Mouse (Mus musculus) stomach, embryonic 14.5 days (tissue): ENCODE results near the gene Pih1d1. TPM values are rescaled to one million over a fixed set of nuclear protein-coding genes. Genes with fewer than 3 reads are reported as not detected.
"Not testable (repeated sequence)": the region's sequence is repeated elsewhere in the genome, so short reads cannot be mapped to it uniquely, and the experiment has no call there.

Experiments
- ATAC-seq: fragments of 200-750 bp; cut with Nextera tagmentation; 2 replicates; pipeline ENCODE4 v1.8.0; 2017; ENCODE audit warnings: low read depth, moderate TSS enrichment; ENCODE audit not compliant: insufficient number of reproducible peaks, insufficient read depth, low FRiP score
- H3K27ac ChIP-seq: fragments of 300-500 bp; sonication (generic); 2 replicates; pipeline ENCODE4 v1.5.1; 2014; ENCODE audit warnings: mild to moderate bottlenecking, low read length, moderate library complexity, mixed read lengths
- H3K27me3 ChIP-seq: fragments of 300-500 bp; sonication (generic); 2 replicates; pipeline ENCODE4 v1.6.1; 2014; ENCODE audit warnings: low read length, control low read depth, mixed read lengths; ENCODE audit not compliant: control insufficient read depth, insufficient read depth
- H3K36me3 ChIP-seq: fragments of 300-500 bp; sonication (generic); 2 replicates; pipeline ENCODE4 v1.6.1; 2014; ENCODE audit warnings: mild to moderate bottlenecking, control low read depth, low read length, moderate library complexity, mixed read lengths; ENCODE audit not compliant: control insufficient read depth, insufficient read depth
- H3K4me1 ChIP-seq: fragments of 300-500 bp; sonication (generic); 2 replicates; pipeline ENCODE4 v1.6.1; 2014; ENCODE audit warnings: low read length, control low read depth, mixed read lengths; ENCODE audit not compliant: control insufficient read depth, insufficient read depth
- H3K4me2 ChIP-seq: fragments of 300-500 bp; sonication (generic); replicated peaks from 2 replicates; pipeline ENCODE4 v1.6.1; 2014; ENCODE audit warnings: low read depth, low read length, control low read depth
- H3K4me3 ChIP-seq: fragments of 300-500 bp; sonication (generic); 2 replicates; pipeline ENCODE4 v1.5.1; 2014; ENCODE audit warnings: low read depth, low read length, control low read depth
- H3K9ac ChIP-seq: fragments of 300-500 bp; sonication (generic); replicated peaks from 2 replicates; pipeline ENCODE4 v1.6.1; 2014; ENCODE audit warnings: low read depth, mild to moderate bottlenecking, control low read depth, low read length, moderate library complexity, mixed read lengths
- H3K9me3 ChIP-seq: fragments of 300-500 bp; sonication (generic); 2 replicates; pipeline ENCODE4 v1.6.1; 2016; ENCODE audit warnings: low read depth, low read length, control low read depth; ENCODE audit not compliant: control insufficient read depth
- WGBS: fragments of 180-500 bp; shearing (Covaris S2); extraction: QIAGEN DNeasy Blood & Tissue Kit; methylation state at CpG from one replicate; pipeline ENCODE4 v1.1.7; 2014; 5-methylcytosine and 5-hydroxymethylcytosine counted together
- polyA plus RNA-seq: library from polyadenylated mRNA; unstranded; fragments of >200 nt; fragmentation: Nextera tagmentation; extraction: Ambion mirVana; gene quantifications from 2 replicates; pipeline ENCODE4 v1.2.1, GENCODE M21; 2014

The Pih1d1 gene
- polyA plus RNA-seq, 1 experiment from 2014 or later = 114 TPM

GRCm38 (mm10) chr7:45172974-45173373, 18.9 kb downstream of the Pih1d1 start:
- no peak for ATAC-seq
- WGBS = 58% methylated on average over 7 of the region's 7 CpGs

GRCm38 (mm10) chr7:45173772-45174171, 19.7 kb downstream of the Pih1d1 start:
- not testable (repeated sequence) for H3K36me3 ChIP-seq, H3K4me3 ChIP-seq, ATAC-seq, H3K4me2 ChIP-seq, H3K27ac ChIP-seq, H3K4me1 ChIP-seq, H3K9ac ChIP-seq
- Histone ChIP-seq H3K27me3 (peaks cover 54% of the 10 kb centered on the region), H3K9me3 (peaks cover 13% of the 10 kb centered on the region)
- WGBS = 68% methylated on average over 1 of the region's 1 CpGs

More at GRCm38 (mm10) chr7:45172974-45173373, 18.9 kb downstream of the Pih1d1 start:
- no peak overlapping the region for H3K27ac ChIP-seq
- peaks cover 4% of the 10 kb centered on the region; the same call in 1 of the 2 replicates for H3K4me1 ChIP-seq
- H3K9me3 ChIP-seq = peaks cover 13% of the 10 kb centered on the region
- H3K4me3 ChIP-seq = no peak overlapping the region
- peaks cover 53% of the 10 kb centered on the region for H3K27me3 ChIP-seq
- no peak overlapping the region for H3K9ac ChIP-seq
- no peak overlapping the region for H3K4me2 ChIP-seq
- H3K36me3 ChIP-seq = no peaks in the 10 kb centered on the region

- 4% methylated on average over 29 of the region's 29 CpGs for WGBS
- peaks cover 8% of the 10 kb centered on the region for H3K9me3 ChIP-seq
- H3K27ac ChIP-seq = no peak overlapping the region
- H3K4me2 ChIP-seq = 0 out of 2 replicates have a peak overlapping the region, but pooled peaks have one; percentile 23
- no peaks in the 10 kb centered on the region for H3K36me3 ChIP-seq
- no peak overlapping the region for H3K9ac ChIP-seq
- H3K27me3 ChIP-seq = peaks cover 53% of the 10 kb centered on the region
- peaks cover 4% of the 10 kb centered on the region; the same call in 1 of the 2 replicates for H3K4me1 ChIP-seq
- no peak overlapping the region for H3K4me3 ChIP-seq
- no peak for ATAC-seq
These were observed 20.6 kb downstream of the Pih1d1 start for GRCm38 (mm10) chr7:45174567-45175280.

GRCm38 (mm10) chr7:45175398-45175797, 21.3 kb downstream of the Pih1d1 start:
- 5% methylated on average over 13 of the region's 13 CpGs for WGBS
- no peak overlapping the region for H3K4me2 ChIP-seq
- H3K36me3 ChIP-seq = no peaks in the 10 kb centered on the region
- no peak overlapping the region for H3K4me3 ChIP-seq
- peaks cover 4% of the 10 kb centered on the region; the same call in 1 of the 2 replicates for H3K4me1 ChIP-seq
- H3K27me3 ChIP-seq = peaks cover 57% of the 10 kb centered on the region
- H3K9ac ChIP-seq = no peak overlapping the region
- peaks cover under 1% of the 10 kb centered on the region; the same call in 1 of the 2 replicates for H3K9me3 ChIP-seq
- ATAC-seq = no peak
- H3K27ac ChIP-seq = no peak overlapping the region

GRCm38 (mm10) chr7:45175929-45176328, 21.8 kb downstream of the Pih1d1 start:
- peak overlapping the region; percentile 4; the same call in 1 of the 2 replicates for H3K4me3 ChIP-seq
- H3K27me3 ChIP-seq = peaks cover 62% of the 10 kb centered on the region
- H3K36me3 ChIP-seq = no peaks in the 10 kb centered on the region
- under 1% methylated on average over 22 of the region's 23 CpGs for WGBS
- no peak for ATAC-seq
- no peak overlapping the region for H3K9ac ChIP-seq
- peaks cover 4% of the 10 kb centered on the region; the same call in 1 of the 2 replicates for H3K4me1 ChIP-seq
- H3K9me3 ChIP-seq = no peaks in the 10 kb centered on the region
- H3K4me2 ChIP-seq = 0 out of 2 replicates have a peak overlapping the region, but pooled peaks have one; percentile 16
- H3K27ac ChIP-seq = no peak overlapping the region

- H3K27me3 ChIP-seq = peaks cover 66% of the 10 kb centered on the region
- WGBS = 5% methylated on average over 30 of the region's 31 CpGs
- H3K4me2 ChIP-seq = peak overlapping the region; percentile 16; the same call in 1 of the 2 replicates
- H3K27ac ChIP-seq = no peak overlapping the region
- peak overlapping the region; percentile 4; the same call in 1 of the 2 replicates for H3K4me3 ChIP-seq
- ATAC-seq = no peak
- H3K36me3 ChIP-seq = no peaks in the 10 kb centered on the region
- H3K4me1 ChIP-seq = peaks cover 4% of the 10 kb centered on the region; the same call in 1 of the 2 replicates
- H3K9ac ChIP-seq = no peak overlapping the region
- no peaks in the 10 kb centered on the region for H3K9me3 ChIP-seq
These were observed 22.3 kb downstream of the Pih1d1 start for GRCm38 (mm10) chr7:45176356-45176755.

GRCm38 (mm10) chr7:45178550-45178949, 24.4 kb downstream of the Pih1d1 start:
- Histone ChIP-seq H3K9ac (no peak overlapping the region), H3K9me3 (no peaks in the 10 kb centered on the region), H3K36me3 (no peaks in the 10 kb centered on the region), H3K27me3 (peaks cover 80% of the 10 kb centered on the region), H3K4me3 (no peak overlapping the region), H3K27ac (no peak overlapping the region), H3K4me1 (peaks cover 4% of the 10 kb centered on the region; the same call in 1 of the 2 replicates), H3K4me2 (no peak overlapping the region)
- ATAC-seq = no peak
- 22% methylated on average over 7 of the region's 7 CpGs for WGBS

- no peak for ATAC-seq
- H3K4me1 ChIP-seq = peaks cover 4% of the 10 kb centered on the region; the same call in 1 of the 2 replicates
- H3K9ac ChIP-seq = no peak within 1 kb of the TSS
- no peak within 1 kb of the TSS for H3K4me3 ChIP-seq
- H3K27ac ChIP-seq = no peak within 1 kb of the TSS
- no peak within 1 kb of the TSS for H3K4me2 ChIP-seq
- WGBS = 27% methylated on average over 7 of the region's 7 CpGs
- H3K36me3 ChIP-seq = no peaks in the 10 kb centered on the region
- H3K9me3 ChIP-seq = no peaks in the 10 kb centered on the region
- H3K27me3 ChIP-seq = peaks cover 79% of the 10 kb centered on the region
These were observed 25.4 kb downstream of the Pih1d1 start, which contains the start of gene Gfy for GRCm38 (mm10) chr7:45179469-45179868. Gene Gfy (minus strand): TSS chr7:45179569.
